Mouse (Mus musculus) kidney, adult 2 months (tissue): Measurements from ENCODE around the gene Echdc3.

Experiments
- CTCF ChIP-seq: fragments of 200-500 bp; conservative IDR thresholded peaks from 2 replicates; pipeline ENCODE4 v1.5.1; 2011; ENCODE audit warnings: low read depth, mild to moderate bottlenecking, control low read depth, low read length, moderate library complexity, mixed read lengths; ENCODE audit not compliant: insufficient read depth, insufficient read length
- POLR2A ChIP-seq: fragments of 200-500 bp; IDR thresholded peaks from one replicate; pipeline ENCODE4 v1.6.1; 2011; ENCODE audit warnings: low read depth, low read length, control low read depth

- TF ChIP-seq CTCF: no peak
- TF ChIP-seq POLR2A: no peak
These were observed 33.1 kb downstream of the Echdc3 start for GRCm38 (mm10) chr2:6179749-6180117.
